Mouse (Mus musculus) hindbrain, embryonic 14.5 days (tissue): ENCODE measurements around the gene Vgf. TPM values are rescaled to one million over a fixed set of nuclear protein-coding genes. Genes with fewer than 3 reads are reported as not detected.

Experiments
- ATAC-seq: fragments of 200-750 bp; cut with Nextera tagmentation; 2 replicates; pipeline ENCODE4 v1.8.0; 2017; ENCODE audit warnings: moderate number of reproducible peaks, mild to moderate bottlenecking, moderate TSS enrichment, moderate library complexity; ENCODE audit not compliant: low FRiP score
- DNase-seq: peaks from one replicate; pipeline ENCODE4 v3.0.0-alpha.2; 2015; ENCODE audit warnings: low spot score
- H3K27ac ChIP-seq: fragments of 300-500 bp; sonication (generic); 2 replicates; pipeline ENCODE4 v1.5.1; 2014; ENCODE audit warnings: mild to moderate bottlenecking, moderate library complexity
- H3K27me3 ChIP-seq: fragments of 300-500 bp; sonication (generic); 2 replicates; pipeline ENCODE4 v1.6.1; 2014; ENCODE audit warnings: mild to moderate bottlenecking, low read length, mixed read lengths; ENCODE audit not compliant: control insufficient read depth, insufficient read depth
- H3K36me3 ChIP-seq: fragments of 300-500 bp; sonication (generic); replicated peaks from 2 replicates; pipeline ENCODE4 v1.6.1; 2014; ENCODE audit not compliant: control insufficient read depth, insufficient read depth
- H3K4me1 ChIP-seq: fragments of 300-500 bp; sonication (generic); replicated peaks from 2 replicates; pipeline ENCODE4 v1.6.1; 2014; ENCODE audit warnings: antibody characterized with exemption, low read length, mixed read lengths; ENCODE audit not compliant: control insufficient read depth, insufficient read depth
- H3K4me2 ChIP-seq: fragments of 300-500 bp; sonication (generic); replicated peaks from 2 replicates; pipeline ENCODE4 v1.6.1; 2014; ENCODE audit warnings: mild to moderate bottlenecking, moderate library complexity
- H3K4me3 ChIP-seq: fragments of 300-500 bp; sonication (generic); replicated peaks from 2 replicates; pipeline ENCODE4 v1.5.1; 2014; ENCODE audit warnings: mild to moderate bottlenecking, low read length
- H3K9ac ChIP-seq: fragments of 300-500 bp; sonication (generic); 2 replicates; pipeline ENCODE4 v1.6.1; 2014
- H3K9me3 ChIP-seq: fragments of 300-500 bp; sonication (generic); 2 replicates; pipeline ENCODE4 v1.6.1; 2016; ENCODE audit warnings: low read length; ENCODE audit not compliant: control insufficient read depth
- WGBS: fragments of 180-500 bp; shearing (Covaris S2); extraction: QIAGEN DNeasy Blood & Tissue Kit; methylation state at CpG from one replicate; pipeline ENCODE4 v1.1.7; 2014; 5-methylcytosine and 5-hydroxymethylcytosine counted together
- polyA plus RNA-seq: library from polyadenylated mRNA; unstranded; fragments of >200 nt; fragmentation: Nextera tagmentation; extraction: Ambion mirVana; gene quantifications from 2 replicates; pipeline ENCODE4 v1.2.1, GENCODE M21; 2014

The Vgf gene
- polyA plus RNA-seq, 1 experiment from 2014 or later = 7.0 TPM

GRCm38 (mm10) chr5:137061809-137062481, 35.8 kb downstream of the Vgf start:
- no peak overlapping the region for H3K9ac ChIP-seq
- no peak overlapping the region for H3K27ac ChIP-seq
- no peak overlapping the region for H3K4me3 ChIP-seq
- WGBS = 24% methylated on average over 10 of the region's 12 CpGs
- H3K4me2 ChIP-seq = no peak overlapping the region
- H3K4me1 ChIP-seq = no peaks in the 10 kb centered on the region
- H3K9me3 ChIP-seq = no peaks in the 10 kb centered on the region
- ATAC-seq (no peak), DNase-seq (no peak)
- no peaks in the 10 kb centered on the region for H3K36me3 ChIP-seq
- no peaks in the 10 kb centered on the region for H3K27me3 ChIP-seq

GRCm38 (mm10) chr5:137062601-137063000, 36.4 kb downstream of the Vgf start:
- Histone ChIP-seq H3K36me3 (no peaks in the 10 kb centered on the region), H3K9me3 (no peaks in the 10 kb centered on the region), H3K4me2 (no peak overlapping the region), H3K27ac (no peak overlapping the region), H3K27me3 (no peaks in the 10 kb centered on the region), H3K4me3 (no peak overlapping the region), H3K9ac (no peak overlapping the region), H3K4me1 (no peaks in the 10 kb centered on the region)
- ATAC-seq (no peak), DNase-seq (no peak)
- WGBS = 87% methylated on average over 5 of the region's 5 CpGs

GRCm38 (mm10) chr5:137065454-137065853, 39.3 kb downstream of the Vgf start:
- Histone ChIP-seq H3K4me3 (no peak overlapping the region), H3K27ac (no peak overlapping the region), H3K4me2 (no peak overlapping the region), H3K36me3 (no peaks in the 10 kb centered on the region), H3K9ac (no peak overlapping the region), H3K4me1 (no peaks in the 10 kb centered on the region), H3K27me3 (no peaks in the 10 kb centered on the region), H3K9me3 (no peaks in the 10 kb centered on the region)
- ATAC-seq (no peak), DNase-seq (no peak)
- 57% methylated on average over 6 of the region's 6 CpGs for WGBS

GRCm38 (mm10) chr5:137065923-137066322, 39.7 kb downstream of the Vgf start:
- Histone ChIP-seq H3K4me2 (no peak overlapping the region), H3K9me3 (no peaks in the 10 kb centered on the region), H3K27me3 (no peaks in the 10 kb centered on the region), H3K36me3 (no peaks in the 10 kb centered on the region), H3K4me1 (no peaks in the 10 kb centered on the region), H3K27ac (no peak overlapping the region), H3K4me3 (no peak overlapping the region), H3K9ac (no peak overlapping the region)
- DNase-seq (no peak), ATAC-seq (no peak)
- 80% methylated on average over 8 of the region's 8 CpGs for WGBS

- ATAC-seq (no peak), DNase-seq (no peak)
- Histone ChIP-seq H3K9me3 (no peaks in the 10 kb centered on the region), H3K4me1 (0 out of 2 replicates have a peak, but pooled peaks cover 4% of the 10 kb centered on the region), H3K4me2 (no peak overlapping the region), H3K27ac (no peak overlapping the region), H3K27me3 (no peaks in the 10 kb centered on the region), H3K4me3 (no peak overlapping the region), H3K9ac (no peak overlapping the region), H3K36me3 (no peaks in the 10 kb centered on the region)
- WGBS = 84% methylated on average over 4 of the region's 4 CpGs
Measured at GRCm38 (mm10) chr5:137068711-137069110, 42.5 kb downstream of the Vgf start.

GRCm38 (mm10) chr5:137070881-137071605, 44.9 kb downstream of the Vgf start:
- no peak overlapping the region for H3K9ac ChIP-seq
- H3K9me3 ChIP-seq = no peaks in the 10 kb centered on the region
- DNase-seq (no peak), ATAC-seq (no peak)
- no peaks in the 10 kb centered on the region for H3K27me3 ChIP-seq
- peak overlapping the region; percentile 50; the same call in 1 of the 2 replicates for H3K4me2 ChIP-seq
- H3K4me1 ChIP-seq = 0 out of 2 replicates have a peak, but pooled peaks cover 4% of the 10 kb centered on the region
- H3K36me3 ChIP-seq = no peaks in the 10 kb centered on the region
- H3K4me3 ChIP-seq = no peak overlapping the region
- WGBS = 87% methylated on average over 19 of the region's 19 CpGs
- H3K27ac ChIP-seq = no peak overlapping the region

GRCm38 (mm10) chr5:137072079-137072960, 46.1 kb downstream of the Vgf start, which contains the start of gene Serpine1:
Gene Serpine1 (minus strand): TSS chr5:137072268.
- WGBS = 20% methylated on average over 23 of the region's 23 CpGs
- peak within 1 kb of the TSS; percentile 21 for H3K4me3 ChIP-seq
- DNase-seq (peak; percentile 58), ATAC-seq (peak; percentile 90)
- peak within 1 kb of the TSS; percentile 43; the same call in 1 of the 2 replicates for H3K9ac ChIP-seq
- no peaks in the 10 kb centered on the region for H3K27me3 ChIP-seq
- no peaks in the 10 kb centered on the region for H3K9me3 ChIP-seq
- H3K36me3 ChIP-seq = no peaks in the 10 kb centered on the region
- H3K4me1 ChIP-seq = 0 out of 2 replicates have a peak, but pooled peaks cover 4% of the 10 kb centered on the region
- H3K27ac ChIP-seq = no peak within 1 kb of the TSS
- peak within 1 kb of the TSS; percentile 50 for H3K4me2 ChIP-seq

- no peak overlapping the region for H3K4me2 ChIP-seq
- H3K27me3 ChIP-seq = no peaks in the 10 kb centered on the region
- no peak for ATAC-seq
- no peak overlapping the region for H3K27ac ChIP-seq
- 93% methylated on average over 8 of the region's 8 CpGs for WGBS
- no peaks in the 10 kb centered on the region for H3K9me3 ChIP-seq
- H3K36me3 ChIP-seq = no peaks in the 10 kb centered on the region
- H3K4me1 ChIP-seq = 0 out of 2 replicates have a peak, but pooled peaks cover 4% of the 10 kb centered on the region
- H3K4me3 ChIP-seq = no peak overlapping the region
- no peak for DNase-seq
- no peak overlapping the region for H3K9ac ChIP-seq
Measured at GRCm38 (mm10) chr5:137073141-137073540, 46.9 kb downstream of the Vgf start.

GRCm38 (mm10) chr5:137074191-137074651, 48.0 kb downstream of the Vgf start:
- no peak overlapping the region for H3K4me2 ChIP-seq
- no peak for ATAC-seq
- no peak for DNase-seq
- no peak overlapping the region for H3K9ac ChIP-seq
- H3K4me3 ChIP-seq = no peak overlapping the region
- no peaks in the 10 kb centered on the region for H3K9me3 ChIP-seq
- H3K27me3 ChIP-seq = no peaks in the 10 kb centered on the region
- no peaks in the 10 kb centered on the region for H3K36me3 ChIP-seq
- H3K27ac ChIP-seq = no peak overlapping the region
- 0 out of 2 replicates have a peak, but pooled peaks cover 4% of the 10 kb centered on the region for H3K4me1 ChIP-seq
- WGBS = 19% methylated on average over 6 of the region's 6 CpGs
